Mouse (Mus musculus) olfactory bulb, adult 2 months (tissue): ENCODE data around the gene Cald1.

Experiments
- CTCF ChIP-seq: fragments of 200-500 bp; IDR thresholded peaks from 2 replicates; pipeline ENCODE4 v1.5.1; 2012; ENCODE audit warnings: low read depth, mild to moderate bottlenecking, low read length, moderate library complexity; ENCODE audit not compliant: insufficient read depth
- POLR2A ChIP-seq: fragments of 200-500 bp; IDR thresholded peaks from 2 replicates; pipeline ENCODE4 v1.6.1; 2012; ENCODE audit warnings: mild to moderate bottlenecking, low read depth, low read length, moderate library complexity; ENCODE audit not compliant: insufficient read depth

GRCm38 (mm10) chr6:34602091-34602490, 3.8 kb downstream of the Cald1 start:
- TF ChIP-seq POLR2A (no peak), CTCF (no peak)
